Mouse (Mus musculus) erythroblast, embryonic 14.5 days (primary cell): ENCODE measurements around the gene Mfsd2a. TPM values are rescaled to one million over a fixed set of nuclear protein-coding genes. Genes with fewer than 3 reads are reported as not detected.

Source experiments
- H3K27me3 ChIP-seq: 2 replicates; pipeline ENCODE4 v1.6.1; 2012; ENCODE audit warnings: inconsistent platforms; ENCODE audit not compliant: control insufficient read depth
- H3K36me3 ChIP-seq: 2 replicates; pipeline ENCODE4 v1.6.1; 2012; ENCODE audit warnings: mild to moderate bottlenecking, inconsistent platforms; ENCODE audit not compliant: control insufficient read depth
- H3K4me1 ChIP-seq: 2 replicates; pipeline ENCODE4 v1.6.1; 2012; ENCODE audit warnings: inconsistent platforms; ENCODE audit not compliant: control insufficient read depth
- H3K4me3 ChIP-seq: replicated peaks from 2 replicates; pipeline ENCODE3; 2012; ENCODE audit warnings: moderate library complexity, mild to moderate bottlenecking, inconsistent platforms
- H3K9me3 ChIP-seq: 2 replicates; pipeline ENCODE4 v1.6.1; 2012; ENCODE audit warnings: low read length, inconsistent platforms, mixed read lengths; ENCODE audit not compliant: control insufficient read depth
- GATA1 ChIP-seq: IDR thresholded peaks from 2 replicates; pipeline ENCODE4 v1.6.1; 2012; ENCODE audit warnings: low read length, inconsistent platforms, mixed read lengths
- TAL1 ChIP-seq: IDR thresholded peaks from 3 replicates; pipeline ENCODE4 v1.6.1; 2012; ENCODE audit warnings: low read length, inconsistent platforms, mixed read lengths
- polyA plus RNA-seq: library from polyadenylated mRNA; stranded (reverse); fragments of >175 nt; gene quantifications from 2 replicates; pipeline ENCODE4 v1.2.3, GENCODE M21; 2012

Mfsd2a gene
- polyA plus RNA-seq, 1 experiment, result not detected

- peaks cover 31% of the 10 kb centered on the region for H3K27me3 ChIP-seq
- no peaks in the 10 kb centered on the region for H3K9me3 ChIP-seq
- H3K4me3 ChIP-seq, result no peak overlapping the region
- H3K36me3 ChIP-seq, result no peaks in the 10 kb centered on the region
- H3K4me1 ChIP-seq, result no peaks in the 10 kb centered on the region
- TF ChIP-seq GATA1, result no peak
- no peak for TF ChIP-seq TAL1
These were observed 20.2 kb upstream of the Mfsd2a start for GRCm38 (mm10) chr4:122981238-122981637.

- TF ChIP-seq TAL1 (no peak), GATA1 (no peak)
- H3K9me3 ChIP-seq, result no peaks in the 10 kb centered on the region
- no peaks in the 10 kb centered on the region for H3K36me3 ChIP-seq
- H3K4me1 ChIP-seq, result no peaks in the 10 kb centered on the region
- H3K4me3 ChIP-seq, result no peak overlapping the region
- peaks cover 31% of the 10 kb centered on the region for H3K27me3 ChIP-seq
These were observed 19.7 kb upstream of the Mfsd2a start for GRCm38 (mm10) chr4:122980684-122981083.

GRCm38 (mm10) chr4:122979826-122980225 lies 18.8 kb upstream of the Mfsd2a start:
- H3K4me1 ChIP-seq, result no peaks in the 10 kb centered on the region
- H3K27me3 ChIP-seq, result peaks cover 31% of the 10 kb centered on the region
- no peak for TF ChIP-seq GATA1
- TF ChIP-seq TAL1, result no peak
- H3K36me3 ChIP-seq, result no peaks in the 10 kb centered on the region
- H3K4me3 ChIP-seq, result no peak overlapping the region
- no peaks in the 10 kb centered on the region for H3K9me3 ChIP-seq

- no peaks in the 10 kb centered on the region for H3K4me1 ChIP-seq
- no peaks in the 10 kb centered on the region for H3K36me3 ChIP-seq
- H3K27me3 ChIP-seq, result peaks cover 25% of the 10 kb centered on the region
- H3K9me3 ChIP-seq, result no peaks in the 10 kb centered on the region
- TF ChIP-seq GATA1 (no peak), TAL1 (no peak)
- H3K4me3 ChIP-seq, result no peak overlapping the region
These were observed 17.9 kb upstream of the Mfsd2a start for GRCm38 (mm10) chr4:122978850-122979249.

- no peaks in the 10 kb centered on the region for H3K9me3 ChIP-seq
- no peak overlapping the region for H3K4me3 ChIP-seq
- no peaks in the 10 kb centered on the region for H3K36me3 ChIP-seq
- no peaks in the 10 kb centered on the region for H3K4me1 ChIP-seq
- TF ChIP-seq TAL1 (no peak), GATA1 (no peak)
- H3K27me3 ChIP-seq, result peaks cover 6% of the 10 kb centered on the region
These were observed 15.9 kb upstream of the Mfsd2a start for GRCm38 (mm10) chr4:122976885-122977284.

- no peaks in the 10 kb centered on the region for H3K36me3 ChIP-seq
- H3K4me3 ChIP-seq, result no peak overlapping the region
- no peaks in the 10 kb centered on the region for H3K4me1 ChIP-seq
- TF ChIP-seq GATA1 (no peak), TAL1 (no peak)
- peaks cover 2% of the 10 kb centered on the region; the same call in 1 of the 2 replicates for H3K27me3 ChIP-seq
- H3K9me3 ChIP-seq, result no peaks in the 10 kb centered on the region
These were observed 14.1 kb upstream of the Mfsd2a start for GRCm38 (mm10) chr4:122974976-122975520.

GRCm38 (mm10) chr4:122972056-122972455 lies 11.1 kb upstream of the Mfsd2a start:
- no peak for TF ChIP-seq TAL1
- no peak for TF ChIP-seq GATA1
- Histone ChIP-seq H3K4me3 (no peak overlapping the region), H3K9me3 (no peaks in the 10 kb centered on the region), H3K27me3 (peaks cover 2% of the 10 kb centered on the region; the same call in 1 of the 2 replicates), H3K36me3 (no peaks in the 10 kb centered on the region), H3K4me1 (no peaks in the 10 kb centered on the region)

- H3K9me3 ChIP-seq, result no peaks in the 10 kb centered on the region
- no peak for TF ChIP-seq GATA1
- TF ChIP-seq TAL1, result no peak
- H3K27me3 ChIP-seq, result peaks cover 3% of the 10 kb centered on the region
- H3K4me1 ChIP-seq, result no peaks in the 10 kb centered on the region
- no peaks in the 10 kb centered on the region for H3K36me3 ChIP-seq
- no peak overlapping the region for H3K4me3 ChIP-seq
These were observed 10.7 kb upstream of the Mfsd2a start for GRCm38 (mm10) chr4:122971646-122972045.

- H3K4me3 ChIP-seq, result no peak overlapping the region
- no peaks in the 10 kb centered on the region for H3K36me3 ChIP-seq
- H3K4me1 ChIP-seq, result no peaks in the 10 kb centered on the region
- H3K27me3 ChIP-seq, result peaks cover 6% of the 10 kb centered on the region
- no peak for TF ChIP-seq TAL1
- no peak for TF ChIP-seq GATA1
- no peaks in the 10 kb centered on the region for H3K9me3 ChIP-seq
These were observed 10.2 kb upstream of the Mfsd2a start for GRCm38 (mm10) chr4:122971191-122971590.

GRCm38 (mm10) chr4:122968106-122968505 lies 7.1 kb upstream of the Mfsd2a start:
- no peak for TF ChIP-seq GATA1
- no peak for TF ChIP-seq TAL1
- H3K36me3 ChIP-seq, result no peaks in the 10 kb centered on the region
- H3K9me3 ChIP-seq, result no peaks in the 10 kb centered on the region
- peaks cover 15% of the 10 kb centered on the region for H3K27me3 ChIP-seq
- H3K4me1 ChIP-seq, result no peaks in the 10 kb centered on the region
- no peak overlapping the region for H3K4me3 ChIP-seq
